Mouse (Mus musculus): Measurements from ENCODE around the gene Gm5150. TPM values are rescaled to one million over a fixed set of nuclear protein-coding genes. Genes with fewer than 3 reads are reported as not detected.
"Not testable (repeated sequence)": the region's sequence is repeated elsewhere in the genome, so short reads cannot be mapped to it uniquely, and the experiment has no call there.

Gene Gm5150
- 0.11 TPM in 1 of 2 replicates, not detected in the other for polyA plus RNA-seq (2012; rRNA removed)

DNA sequence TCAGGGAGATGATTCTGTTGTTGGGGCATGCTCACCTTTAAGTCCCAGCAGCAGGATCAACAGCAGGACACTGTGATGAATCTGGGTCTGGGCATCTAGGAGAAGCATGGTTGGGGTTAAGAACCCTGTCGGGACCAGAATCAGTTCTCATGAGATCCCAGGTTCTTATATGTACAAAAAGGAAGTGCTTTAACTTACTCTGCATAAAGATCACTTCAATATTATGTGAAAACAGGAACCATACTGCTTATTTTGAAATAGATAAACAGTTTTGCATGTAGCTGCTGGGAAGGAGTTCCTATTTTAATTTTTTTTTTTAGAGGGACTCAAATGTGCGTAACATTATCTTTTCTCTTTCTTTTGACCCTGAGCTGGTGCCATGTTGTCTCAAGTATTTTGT, at the start of gene Gm5150:
Gene Gm5150 (minus strand): TSS at position 223 of the 400 bp plus-strand sequence.
- H3K27me3 ChIP-seq (ENCODE audit: control insufficient read depth, insufficient read depth, low read length): no peaks in the 10 kb centered on the region
- no peak for TF ChIP-seq CTCF (IDR thresholded peaks at IDR 0.05; ENCODE audit: control insufficient read depth, insufficient read depth, insufficient replicate concordance, low read depth, low read length)
- no peak for TF ChIP-seq POLR2A (IDR thresholded peaks at IDR 0.05; ENCODE audit: control insufficient read depth, low read depth, low read length)
- H3K36me3 ChIP-seq (ENCODE audit: control insufficient read depth, insufficient read depth, low read length): no peaks in the 10 kb centered on the region
- H3K4me1 ChIP-seq (ENCODE audit: control insufficient read depth, insufficient read depth, low read length): no peaks in the 10 kb centered on the region
- H3K27ac ChIP-seq (ENCODE audit: control insufficient read depth, insufficient read depth, low read depth, low read length): no peak within 1 kb of the TSS
- no peak within 1 kb of the TSS for H3K4me3 ChIP-seq (ENCODE audit: control insufficient read depth, low read depth, low read length)

DNA sequence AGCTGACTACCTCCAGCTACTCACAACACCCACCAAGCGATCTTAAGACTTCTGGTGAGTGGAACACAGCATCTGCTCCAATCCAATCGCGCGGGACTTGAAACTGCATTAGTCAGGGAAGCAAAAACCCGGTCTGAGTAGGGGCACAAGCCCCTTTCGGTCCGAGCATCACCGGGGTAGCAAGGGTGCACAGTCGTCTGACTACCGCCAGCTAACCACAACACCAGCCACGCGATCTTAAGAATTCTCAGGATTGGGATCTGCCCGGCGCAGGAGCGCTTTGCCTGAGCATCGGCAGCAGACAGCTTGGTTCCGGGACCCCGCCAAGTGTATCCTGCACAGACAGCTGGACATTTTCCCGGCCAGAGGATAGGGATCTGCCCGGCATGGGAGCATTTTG, 45.5 kb upstream of the Gm5150 start:
- not testable (repeated sequence) for H3K36me3 ChIP-seq (ENCODE audit: control insufficient read depth, insufficient read depth, low read length); H3K4me3 ChIP-seq (ENCODE audit: control insufficient read depth, low read depth, low read length); H3K27ac ChIP-seq (ENCODE audit: control insufficient read depth, insufficient read depth, low read depth, low read length); H3K4me1 ChIP-seq (ENCODE audit: control insufficient read depth, insufficient read depth, low read length); H3K27me3 ChIP-seq (ENCODE audit: control insufficient read depth, insufficient read depth, low read length)

DNA sequence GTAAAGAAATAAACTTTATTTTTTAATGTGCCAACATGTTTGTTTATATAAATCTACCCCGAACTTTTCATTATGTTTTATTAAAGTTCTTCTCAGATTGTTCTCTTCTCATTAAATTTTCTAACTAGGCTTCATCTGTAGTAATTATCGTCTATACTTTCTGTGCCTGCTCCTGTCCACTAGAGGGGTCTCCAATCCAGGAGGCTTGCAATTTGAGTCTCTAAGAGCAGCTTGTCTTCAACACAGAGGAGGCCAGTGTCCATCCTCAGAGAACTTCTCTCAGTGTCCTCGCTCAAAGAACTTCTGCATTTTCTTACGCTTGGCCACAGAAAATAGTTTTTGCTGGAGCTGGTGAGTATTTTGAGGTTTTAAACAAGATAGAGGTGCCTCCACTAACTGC, 41.1 kb upstream of the Gm5150 start:
- Histone ChIP-seq H3K27ac (ENCODE audit: control insufficient read depth, insufficient read depth, low read depth, low read length) (no peak overlapping the region), H3K27me3 (ENCODE audit: control insufficient read depth, insufficient read depth, low read length) (no peaks in the 10 kb centered on the region), H3K36me3 (ENCODE audit: control insufficient read depth, insufficient read depth, low read length) (no peaks in the 10 kb centered on the region), H3K4me1 (ENCODE audit: control insufficient read depth, insufficient read depth, low read length) (no peaks in the 10 kb centered on the region), H3K4me3 (ENCODE audit: control insufficient read depth, low read depth, low read length) (no peak overlapping the region)
- TF ChIP-seq CTCF (IDR thresholded peaks at IDR 0.05; ENCODE audit: control insufficient read depth, insufficient read depth, insufficient replicate concordance, low read depth, low read length): no peak
- TF ChIP-seq POLR2A (IDR thresholded peaks at IDR 0.05; ENCODE audit: control insufficient read depth, low read depth, low read length): no peak

DNA sequence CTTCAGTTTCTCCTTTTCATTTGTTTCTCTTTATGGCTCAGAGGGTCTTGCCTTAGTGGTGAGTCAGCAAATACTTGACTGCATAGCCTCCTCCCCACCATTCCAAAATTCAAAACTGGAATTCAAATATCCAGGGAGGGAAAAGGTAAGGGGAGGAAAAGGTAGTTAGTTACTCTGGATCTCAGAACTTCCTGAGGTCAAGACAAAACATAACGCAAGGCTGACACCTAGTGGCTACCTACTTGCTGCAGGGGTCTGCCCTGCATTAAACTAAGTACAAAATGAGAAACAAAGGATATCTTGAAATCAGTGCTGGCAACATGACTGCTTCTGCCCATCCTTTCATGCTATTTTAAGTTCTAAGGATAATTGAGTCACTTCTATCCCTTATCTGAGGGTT, 37.1 kb upstream of the Gm5150 start:
- Histone ChIP-seq H3K4me3 (ENCODE audit: control insufficient read depth, low read depth, low read length) (no peak overlapping the region), H3K27me3 (ENCODE audit: control insufficient read depth, insufficient read depth, low read length) (no peaks in the 10 kb centered on the region), H3K27ac (ENCODE audit: control insufficient read depth, insufficient read depth, low read depth, low read length) (no peak overlapping the region), H3K4me1 (ENCODE audit: control insufficient read depth, insufficient read depth, low read length) (no peaks in the 10 kb centered on the region), H3K36me3 (ENCODE audit: control insufficient read depth, insufficient read depth, low read length) (no peaks in the 10 kb centered on the region)
- TF ChIP-seq CTCF (IDR thresholded peaks at IDR 0.05; ENCODE audit: control insufficient read depth, insufficient read depth, insufficient replicate concordance, low read depth, low read length) (no peak), POLR2A (IDR thresholded peaks at IDR 0.05; ENCODE audit: control insufficient read depth, low read depth, low read length) (no peak)

DNA sequence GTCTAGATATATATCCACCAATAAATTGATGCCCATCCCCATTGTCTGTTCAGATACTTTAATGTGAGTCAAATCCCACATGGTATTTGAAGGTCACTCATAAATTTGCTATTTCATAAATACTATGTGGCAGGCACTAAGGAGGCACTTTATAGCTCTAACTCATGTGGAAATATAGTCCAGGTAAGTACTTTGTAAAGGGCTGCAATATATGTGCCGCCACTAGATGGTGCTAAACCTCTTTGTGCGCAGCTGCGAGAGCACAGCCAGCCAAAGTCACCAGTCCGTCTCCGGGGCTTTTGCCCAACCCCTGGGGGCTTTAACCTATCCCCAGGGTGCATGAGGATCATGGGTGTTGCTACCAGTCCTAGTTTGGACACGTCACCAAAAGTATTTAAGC, 18.8 kb upstream of the Gm5150 start:
- H3K27me3 ChIP-seq (ENCODE audit: control insufficient read depth, insufficient read depth, low read length); H3K4me3 ChIP-seq (ENCODE audit: control insufficient read depth, low read depth, low read length); H3K27ac ChIP-seq (ENCODE audit: control insufficient read depth, insufficient read depth, low read depth, low read length); H3K4me1 ChIP-seq (ENCODE audit: control insufficient read depth, insufficient read depth, low read length); H3K36me3 ChIP-seq (ENCODE audit: control insufficient read depth, insufficient read depth, low read length): not testable (repeated sequence)
- TF ChIP-seq CTCF (IDR thresholded peaks at IDR 0.05; ENCODE audit: control insufficient read depth, insufficient read depth, insufficient replicate concordance, low read depth, low read length): peak; percentile 25; the same call in 1 of the 2 replicates

DNA sequence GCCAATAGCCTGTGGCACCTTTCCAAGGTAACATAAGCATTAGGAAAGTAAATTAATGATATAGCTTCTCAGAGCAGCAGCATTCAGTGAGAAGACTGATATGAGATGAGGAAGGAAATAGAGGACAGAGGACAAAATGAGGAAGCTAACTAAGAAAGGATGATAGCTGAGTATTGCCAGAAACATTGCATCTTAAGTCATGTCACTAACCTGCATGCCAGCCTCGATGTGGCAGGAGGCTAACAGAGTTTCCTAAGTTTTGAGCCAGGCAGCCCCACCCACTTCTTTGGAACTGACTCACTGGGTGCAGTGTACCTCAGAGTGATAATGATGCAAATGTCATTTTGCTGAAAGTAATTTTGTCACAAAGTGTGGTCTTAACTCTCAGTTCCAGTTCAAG, 16.0 kb upstream of the Gm5150 start:
- Histone ChIP-seq H3K27me3 (ENCODE audit: control insufficient read depth, insufficient read depth, low read length) (no peaks in the 10 kb centered on the region), H3K27ac (ENCODE audit: control insufficient read depth, insufficient read depth, low read depth, low read length) (no peak overlapping the region), H3K4me1 (ENCODE audit: control insufficient read depth, insufficient read depth, low read length) (no peaks in the 10 kb centered on the region), H3K4me3 (ENCODE audit: control insufficient read depth, low read depth, low read length) (no peak overlapping the region), H3K36me3 (ENCODE audit: control insufficient read depth, insufficient read depth, low read length) (no peaks in the 10 kb centered on the region)
- TF ChIP-seq POLR2A (IDR thresholded peaks at IDR 0.05; ENCODE audit: control insufficient read depth, low read depth, low read length) (no peak), CTCF (IDR thresholded peaks at IDR 0.05; ENCODE audit: control insufficient read depth, insufficient read depth, insufficient replicate concordance, low read depth, low read length) (no peak)

DNA sequence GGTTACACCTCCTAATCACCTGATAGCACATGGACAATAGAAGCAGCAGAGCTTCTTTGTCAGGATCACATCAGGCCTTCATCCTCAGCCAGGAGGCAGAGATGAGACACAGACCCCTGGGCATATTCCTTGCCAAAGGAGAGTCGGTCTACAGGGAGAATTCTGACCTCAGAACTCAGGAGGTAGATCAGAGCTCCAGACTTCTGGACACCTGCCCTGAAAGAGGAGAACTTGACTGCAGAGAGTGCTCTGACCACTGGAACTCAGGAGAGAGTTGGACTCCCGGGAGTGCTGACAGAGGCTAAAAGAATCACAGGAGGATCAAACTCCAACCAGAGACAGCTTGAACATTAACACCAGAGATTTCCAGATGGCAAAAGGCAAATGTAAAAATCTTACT, 8.2 kb upstream of the Gm5150 start:
- not testable (repeated sequence) for H3K27me3 ChIP-seq (ENCODE audit: control insufficient read depth, insufficient read depth, low read length); H3K4me3 ChIP-seq (ENCODE audit: control insufficient read depth, low read depth, low read length); H3K36me3 ChIP-seq (ENCODE audit: control insufficient read depth, insufficient read depth, low read length); H3K27ac ChIP-seq (ENCODE audit: control insufficient read depth, insufficient read depth, low read depth, low read length); H3K4me1 ChIP-seq (ENCODE audit: control insufficient read depth, insufficient read depth, low read length)

DNA sequence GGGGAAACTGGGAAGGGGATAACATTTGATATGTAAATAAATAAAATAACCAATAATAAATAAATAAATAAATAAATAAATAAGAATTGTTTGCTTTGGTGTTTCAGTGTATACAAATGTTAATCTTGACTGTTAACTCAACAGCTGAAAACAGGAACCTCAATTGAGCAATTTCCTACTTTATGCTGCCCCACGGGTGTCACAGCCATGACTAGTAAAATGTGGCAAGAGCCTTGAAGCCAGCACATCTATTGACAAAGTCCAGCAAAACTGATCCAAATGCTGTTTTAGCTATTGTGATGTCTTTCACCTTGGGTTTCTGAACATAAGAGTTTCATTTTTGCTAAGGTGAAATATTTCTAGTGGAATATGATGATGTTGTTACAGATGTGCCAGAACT, 1.6 kb upstream of the Gm5150 start:
- no peak overlapping the region for H3K4me3 ChIP-seq (ENCODE audit: control insufficient read depth, low read depth, low read length)
- no peaks in the 10 kb centered on the region for H3K36me3 ChIP-seq (ENCODE audit: control insufficient read depth, insufficient read depth, low read length)
- H3K4me1 ChIP-seq (ENCODE audit: control insufficient read depth, insufficient read depth, low read length): no peaks in the 10 kb centered on the region
- H3K27ac ChIP-seq (ENCODE audit: control insufficient read depth, insufficient read depth, low read depth, low read length): no peak overlapping the region
- no peaks in the 10 kb centered on the region for H3K27me3 ChIP-seq (ENCODE audit: control insufficient read depth, insufficient read depth, low read length)
- TF ChIP-seq POLR2A (IDR thresholded peaks at IDR 0.05; ENCODE audit: control insufficient read depth, low read depth, low read length) (no peak), CTCF (IDR thresholded peaks at IDR 0.05; ENCODE audit: control insufficient read depth, insufficient read depth, insufficient replicate concordance, low read depth, low read length) (no peak)
